Mouse (Mus musculus) hindbrain, postnatal 0 days (tissue): ENCODE data around the gene Bcl2l12. TPM values are rescaled to one million over a fixed set of nuclear protein-coding genes. Genes with fewer than 3 reads are reported as not detected.

Experiments used
- ATAC-seq: fragments of 200-750 bp; cut with Nextera tagmentation; 2 replicates; pipeline ENCODE4 v1.8.0; 2017; ENCODE audit warnings: mild to moderate bottlenecking, moderate TSS enrichment, moderate library complexity
- DNase-seq: peaks from one replicate; pipeline ENCODE4 v3.0.0-alpha.2; 2015; ENCODE audit warnings: low spot score
- H3K27ac ChIP-seq: fragments of 300-500 bp; sonication (generic); 2 replicates; pipeline ENCODE4 v1.5.1; 2014; ENCODE audit warnings: mild to moderate bottlenecking
- H3K27me3 ChIP-seq: fragments of 300-500 bp; sonication (generic); 2 replicates; pipeline ENCODE4 v1.6.1; 2014; ENCODE audit warnings: low read length, mixed read lengths; ENCODE audit not compliant: insufficient read depth
- H3K36me3 ChIP-seq: fragments of 300-500 bp; sonication (generic); 2 replicates; pipeline ENCODE4 v1.6.1; 2014; ENCODE audit warnings: low read length, mixed read lengths; ENCODE audit not compliant: insufficient read depth
- H3K4me1 ChIP-seq: fragments of 300-500 bp; sonication (generic); 2 replicates; pipeline ENCODE4 v1.6.1; 2014; ENCODE audit warnings: antibody characterized with exemption, low read length, mixed read lengths; ENCODE audit not compliant: insufficient read depth
- H3K4me2 ChIP-seq: fragments of 300-500 bp; sonication (generic); 2 replicates; pipeline ENCODE4 v1.6.1; 2014; ENCODE audit warnings: low read depth, mild to moderate bottlenecking, low read length, moderate library complexity, mixed read lengths
- H3K4me3 ChIP-seq: fragments of 300-500 bp; sonication (generic); 2 replicates; pipeline ENCODE4 v1.5.1; 2014; ENCODE audit warnings: low read length
- H3K9ac ChIP-seq: fragments of 300-500 bp; sonication (generic); replicated peaks from 2 replicates; pipeline ENCODE4 v1.6.1; 2014; ENCODE audit warnings: mild to moderate bottlenecking, low read length, moderate library complexity, mixed read lengths
- H3K9me3 ChIP-seq: fragments of 300-500 bp; sonication (generic); 2 replicates; pipeline ENCODE4 v1.6.1; 2016; ENCODE audit warnings: low read length, mixed read lengths
- CTCF ChIP-seq: IDR thresholded peaks from 2 replicates; pipeline ENCODE4 v1.5.1; 2016; ENCODE audit warnings: antibody characterized with exemption, control low read depth, low read depth
- WGBS: fragments of 180-500 bp; shearing (Covaris S2); extraction: QIAGEN DNeasy Blood & Tissue Kit; methylation state at CpG from one replicate; pipeline ENCODE4 v1.1.7; 2014; 5-methylcytosine and 5-hydroxymethylcytosine counted together
- polyA plus RNA-seq: library from polyadenylated mRNA; unstranded; fragments of >200 nt; fragmentation: Nextera tagmentation; extraction: Ambion mirVana; gene quantifications from 2 replicates; pipeline ENCODE4 v1.2.1, GENCODE M21; 2015
- total RNA-seq: library from RNA; depleted of rRNA; stranded (reverse); fragments of >200 nt; gene quantifications from 2 replicates; pipeline ENCODE4 v1.2.3, GENCODE M21; 2014

Gene Bcl2l12
- total and polyA plus RNA-seq, 2 experiments from 2014 or later = 13.0 to 15.0 TPM

- Histone ChIP-seq H3K36me3 (peaks cover 83% of the 10 kb centered on the region), H3K9me3 (no peaks in the 10 kb centered on the region), H3K4me1 (no peaks in the 10 kb centered on the region), H3K27me3 (no peaks in the 10 kb centered on the region), H3K4me2 (no peak overlapping the region), H3K9ac (no peak overlapping the region), H3K4me3 (no peak overlapping the region), H3K27ac (no peak overlapping the region)
- DNase-seq (no peak), ATAC-seq (no peak)
- no peak for TF ChIP-seq CTCF
- WGBS = 91% methylated on average over 6 of the region's 6 CpGs
Measured at GRCm38 (mm10) chr7:45005321-45005992, 6.9 kb upstream of the Bcl2l12 start.

- no peak overlapping the region for H3K27ac ChIP-seq
- WGBS = 80% methylated on average over 3 of the region's 3 CpGs
- no peak overlapping the region for H3K4me3 ChIP-seq
- H3K27me3 ChIP-seq = no peaks in the 10 kb centered on the region
- no peaks in the 10 kb centered on the region for H3K9me3 ChIP-seq
- no peaks in the 10 kb centered on the region for H3K4me1 ChIP-seq
- peaks cover 75% of the 10 kb centered on the region for H3K36me3 ChIP-seq
- H3K4me2 ChIP-seq = no peak overlapping the region
- H3K9ac ChIP-seq = no peak overlapping the region
- TF ChIP-seq CTCF = no peak
- no peak for ATAC-seq
- DNase-seq = no peak
Measured at GRCm38 (mm10) chr7:45004546-45004945, 6.0 kb upstream of the Bcl2l12 start.

DNA sequence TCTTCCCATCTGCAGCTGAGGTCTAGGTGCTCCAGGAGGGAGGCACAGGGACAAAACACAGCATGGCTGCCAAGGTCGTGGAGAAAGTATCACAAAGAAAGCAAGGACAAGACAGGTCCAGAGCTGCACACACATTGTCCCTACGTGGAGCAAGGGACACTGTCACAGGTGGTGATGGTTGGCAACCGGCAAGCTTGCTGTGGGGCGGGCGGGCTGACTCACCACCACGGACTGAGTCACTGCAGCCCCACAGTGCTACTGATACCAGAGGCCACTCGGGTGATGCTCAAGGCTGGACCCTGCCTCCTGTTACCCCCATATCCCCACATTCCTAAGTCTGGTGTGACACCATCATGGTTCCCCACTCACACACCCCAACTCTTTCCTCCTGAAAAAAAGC is 3.9 kb upstream of the Bcl2l12 start:
- DNase-seq = no peak
- 87% methylated on average over 7 of the region's 7 CpGs for WGBS
- Histone ChIP-seq H3K27ac (no peak overlapping the region), H3K36me3 (peaks cover 67% of the 10 kb centered on the region), H3K4me2 (no peak overlapping the region), H3K4me1 (peaks cover 5% of the 10 kb centered on the region; the same call in 1 of the 2 replicates), H3K9ac (no peak overlapping the region), H3K9me3 (no peaks in the 10 kb centered on the region), H3K4me3 (no peak overlapping the region), H3K27me3 (no peaks in the 10 kb centered on the region)
- TF ChIP-seq CTCF = no peak
- no peak for ATAC-seq

DNA sequence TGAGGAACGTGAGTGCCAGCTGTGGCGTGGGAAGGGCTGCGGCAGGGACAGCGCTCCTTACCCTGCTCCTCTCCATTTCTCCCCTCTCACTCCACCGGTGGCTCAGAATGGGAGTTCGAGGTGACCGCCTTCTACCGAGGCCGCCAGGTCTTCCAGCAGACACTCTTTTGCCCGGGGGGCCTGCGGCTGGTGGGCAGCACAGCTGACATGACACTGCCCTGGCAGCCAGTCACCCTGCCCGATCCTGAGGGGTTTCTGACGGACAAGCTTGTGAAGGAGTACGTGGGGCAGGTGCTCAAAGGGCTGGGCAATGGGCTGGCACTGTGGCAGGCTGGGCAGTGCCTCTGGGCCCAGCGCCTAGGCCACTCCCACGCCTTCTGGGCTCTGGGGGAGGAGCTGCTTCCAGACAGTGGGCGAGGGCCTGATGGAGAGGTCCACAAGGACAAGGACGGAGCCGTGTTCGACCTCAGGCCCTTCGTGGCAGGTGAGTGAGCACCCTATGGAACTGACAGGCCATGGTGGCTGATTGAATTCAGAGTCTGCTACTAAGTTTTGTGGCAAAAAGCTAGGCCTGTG is 2.1 kb upstream of the Bcl2l12 start:
- TF ChIP-seq CTCF = no peak
- Histone ChIP-seq H3K27ac (no peak overlapping the region), H3K27me3 (no peaks in the 10 kb centered on the region), H3K36me3 (peaks cover 49% of the 10 kb centered on the region), H3K4me2 (no peak overlapping the region), H3K9ac (no peak overlapping the region), H3K4me3 (no peak overlapping the region), H3K4me1 (peaks cover 5% of the 10 kb centered on the region; the same call in 1 of the 2 replicates), H3K9me3 (no peaks in the 10 kb centered on the region)
- WGBS = 78% methylated on average over 21 of the region's 21 CpGs
- DNase-seq (no peak), ATAC-seq (no peak)

DNA sequence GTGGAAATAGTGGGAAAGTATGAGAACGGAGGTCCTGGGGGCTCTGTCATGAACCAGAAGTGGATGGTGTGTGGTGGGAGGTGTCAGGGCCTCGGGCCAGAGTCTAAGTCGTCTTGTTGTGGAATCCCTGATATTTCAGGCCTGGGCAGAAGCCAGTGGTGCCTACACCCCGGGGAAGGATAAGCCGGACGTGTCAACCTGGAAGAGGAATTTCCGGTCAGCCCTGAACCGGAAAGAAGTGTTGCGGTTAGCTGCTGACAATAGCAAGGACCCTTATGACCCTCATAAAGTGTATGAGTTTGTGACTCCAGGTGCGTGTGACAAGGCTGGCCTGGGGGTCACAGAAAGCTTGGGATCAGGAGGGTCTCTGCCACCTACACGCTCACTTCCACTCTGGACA is 1.2 kb upstream of the Bcl2l12 start:
- Histone ChIP-seq H3K4me2 (no peak overlapping the region), H3K4me3 (no peak overlapping the region), H3K9me3 (no peaks in the 10 kb centered on the region), H3K36me3 (peaks cover 43% of the 10 kb centered on the region), H3K27ac (no peak overlapping the region), H3K27me3 (no peaks in the 10 kb centered on the region), H3K9ac (no peak overlapping the region), H3K4me1 (peaks cover 5% of the 10 kb centered on the region; the same call in 1 of the 2 replicates)
- no peak for ATAC-seq
- WGBS = 83% methylated on average over 11 of the region's 11 CpGs
- TF ChIP-seq CTCF = no peak
- no peak for DNase-seq

DNA sequence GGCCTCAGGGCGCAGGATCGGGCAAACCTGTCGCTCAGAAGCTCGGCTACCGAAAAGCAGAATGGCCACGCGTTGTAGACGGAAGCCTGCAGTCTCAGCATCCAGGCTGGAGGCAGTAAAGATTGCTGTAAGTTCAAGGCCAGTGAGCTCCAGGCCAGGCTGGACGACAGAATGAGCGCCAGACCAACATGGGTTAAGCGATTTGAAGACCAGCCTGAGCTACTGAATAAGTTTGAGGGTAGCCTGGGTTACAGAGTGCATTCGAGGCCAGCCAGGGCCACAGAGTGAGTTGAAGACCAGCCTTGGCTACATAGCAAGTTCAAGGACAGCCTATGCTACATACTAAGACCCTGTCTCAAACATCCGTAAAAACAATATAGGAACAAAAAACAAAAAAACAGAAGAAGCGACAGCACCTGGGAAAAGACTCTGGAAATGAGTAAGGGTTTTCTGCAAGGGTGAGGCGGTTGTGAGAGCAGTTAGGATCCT is 528 bp downstream of the Bcl2l12 start:
- ATAC-seq = no peak

More for the DNA sequence above, 528 bp downstream of the Bcl2l12 start:
- H3K9ac ChIP-seq = peak overlapping the region; percentile 68
- H3K4me1 ChIP-seq = peaks cover 5% of the 10 kb centered on the region; the same call in 1 of the 2 replicates
- peaks cover 27% of the 10 kb centered on the region for H3K36me3 ChIP-seq
- H3K27me3 ChIP-seq = no peaks in the 10 kb centered on the region
- H3K27ac ChIP-seq = peak overlapping the region; percentile 83
- H3K4me2 ChIP-seq = peak overlapping the region; percentile 81
- DNase-seq = no peak
- WGBS = 5% methylated on average over 15 of the region's 15 CpGs
- no peak for TF ChIP-seq CTCF
- no peaks in the 10 kb centered on the region for H3K9me3 ChIP-seq
- peak overlapping the region; percentile 50 for H3K4me3 ChIP-seq
